Mouse (Mus musculus) midbrain, embryonic 13.5 days (tissue): ENCODE data around the gene Gm10961. TPM values are rescaled to one million over a fixed set of nuclear protein-coding genes. Genes with fewer than 3 reads are reported as not detected.

Source experiments
- ATAC-seq: fragments of 200-750 bp; cut with Nextera tagmentation; 2 replicates; pipeline ENCODE4 v1.8.0; 2017; ENCODE audit warnings: mild to moderate bottlenecking, moderate TSS enrichment, moderate library complexity
- H3K27ac ChIP-seq: fragments of 300-500 bp; sonication (generic); 2 replicates; pipeline ENCODE4 v1.5.1; 2015; ENCODE audit warnings: inconsistent platforms, mild to moderate bottlenecking, moderate library complexity
- H3K27me3 ChIP-seq: fragments of 300-500 bp; sonication (generic); 2 replicates; pipeline ENCODE4 v1.6.1; 2015; ENCODE audit warnings: mild to moderate bottlenecking, inconsistent platforms
- H3K36me3 ChIP-seq: fragments of 300-500 bp; sonication (generic); 2 replicates; pipeline ENCODE4 v1.6.1; 2015; ENCODE audit warnings: mild to moderate bottlenecking, inconsistent platforms
- H3K4me1 ChIP-seq: fragments of 300-500 bp; sonication (generic); replicated peaks from 2 replicates; pipeline ENCODE4 v1.6.1; 2015; ENCODE audit warnings: inconsistent platforms
- H3K4me2 ChIP-seq: fragments of 300-500 bp; sonication (generic); replicated peaks from 2 replicates; pipeline ENCODE4 v1.6.1; 2015; ENCODE audit warnings: moderate library complexity, mild to moderate bottlenecking, inconsistent platforms
- H3K4me3 ChIP-seq: fragments of 300-500 bp; sonication (generic); replicated peaks from 2 replicates; pipeline ENCODE4 v1.5.1; 2015; ENCODE audit warnings: mild to moderate bottlenecking, inconsistent platforms
- H3K9ac ChIP-seq: fragments of 300-500 bp; sonication (generic); replicated peaks from 2 replicates; pipeline ENCODE4 v1.6.1; 2015; ENCODE audit warnings: mild to moderate bottlenecking, inconsistent platforms
- H3K9me3 ChIP-seq: fragments of 300-500 bp; sonication (generic); 2 replicates; pipeline ENCODE4 v1.6.1; 2016; ENCODE audit warnings: mild to moderate bottlenecking, inconsistent platforms
- WGBS: fragments of 180-500 bp; shearing (Covaris S2); methylation state at CpG from one replicate; pipeline ENCODE4 v1.1.7; 2015; 5-methylcytosine and 5-hydroxymethylcytosine counted together
- polyA plus RNA-seq: library from polyadenylated mRNA; unstranded; fragments of >200 nt; fragmentation: Nextera tagmentation; extraction: Ambion mirVana; gene quantifications from 2 replicates; pipeline ENCODE4 v1.2.1, GENCODE M21; 2015

The Gm10961 gene
- polyA plus RNA-seq, 1 experiment from 2014 or later: not detected

- H3K9me3 ChIP-seq: no peaks in the 10 kb centered on the region
- 91% methylated on average over 21 of the region's 21 CpGs for WGBS
- no peak overlapping the region for H3K4me3 ChIP-seq
- no peaks in the 10 kb centered on the region for H3K4me1 ChIP-seq
- H3K4me2 ChIP-seq: no peak overlapping the region
- peaks cover 97% of the 10 kb centered on the region for H3K36me3 ChIP-seq
- H3K27ac ChIP-seq: no peak overlapping the region
- ATAC-seq: no peak
- H3K27me3 ChIP-seq: no peaks in the 10 kb centered on the region
- H3K9ac ChIP-seq: no peak overlapping the region
Observed at GRCm38 (mm10) chr3:107621286-107622075, 9.6 kb upstream of the Gm10961 start.

- Histone ChIP-seq H3K4me1 (no peaks in the 10 kb centered on the region), H3K9me3 (no peaks in the 10 kb centered on the region), H3K4me3 (no peak overlapping the region), H3K4me2 (no peak overlapping the region), H3K27me3 (no peaks in the 10 kb centered on the region), H3K27ac (no peak overlapping the region), H3K36me3 (peaks cover 97% of the 10 kb centered on the region), H3K9ac (no peak overlapping the region)
- ATAC-seq: no peak
- 97% methylated on average over 7 of the region's 7 CpGs for WGBS
Observed at GRCm38 (mm10) chr3:107622537-107622936, 8.6 kb upstream of the Gm10961 start.

GRCm38 (mm10) chr3:107624424-107624823, 6.7 kb upstream of the Gm10961 start:
- Histone ChIP-seq H3K9me3 (no peaks in the 10 kb centered on the region), H3K36me3 (peaks cover 91% of the 10 kb centered on the region), H3K27ac (no peak overlapping the region), H3K27me3 (no peaks in the 10 kb centered on the region), H3K4me3 (no peak overlapping the region), H3K4me2 (no peak overlapping the region), H3K9ac (no peak overlapping the region), H3K4me1 (peaks cover 8% of the 10 kb centered on the region)
- no peak for ATAC-seq
- WGBS: 98% methylated on average over 8 of the region's 8 CpGs

- Histone ChIP-seq H3K27me3 (no peaks in the 10 kb centered on the region), H3K9me3 (no peaks in the 10 kb centered on the region), H3K36me3 (peaks cover 83% of the 10 kb centered on the region), H3K4me2 (no peak overlapping the region), H3K4me3 (no peak overlapping the region), H3K9ac (no peak overlapping the region), H3K27ac (no peak overlapping the region), H3K4me1 (peaks cover 19% of the 10 kb centered on the region)
- ATAC-seq: no peak
- WGBS: 94% methylated on average over 8 of the region's 8 CpGs
Observed at GRCm38 (mm10) chr3:107625536-107625935, 5.6 kb upstream of the Gm10961 start.

GRCm38 (mm10) chr3:107626751-107627150, 4.4 kb upstream of the Gm10961 start:
- Histone ChIP-seq H3K27me3 (no peaks in the 10 kb centered on the region), H3K36me3 (peaks cover 71% of the 10 kb centered on the region), H3K27ac (no peak overlapping the region), H3K4me1 (peaks cover 21% of the 10 kb centered on the region), H3K9me3 (no peaks in the 10 kb centered on the region), H3K9ac (no peak overlapping the region), H3K4me2 (no peak overlapping the region), H3K4me3 (no peak overlapping the region)
- no peak for ATAC-seq
- WGBS: 94% methylated on average over 8 of the region's 8 CpGs

- 88% methylated on average over 7 of the region's 7 CpGs for WGBS
- ATAC-seq: no peak
Observed at GRCm38 (mm10) chr3:107627641-107628040, 3.5 kb upstream of the Gm10961 start.

GRCm38 (mm10) chr3:107628551-107628950, 2.6 kb upstream of the Gm10961 start:
- Histone ChIP-seq H3K9me3 (no peaks in the 10 kb centered on the region), H3K4me3 (no peak overlapping the region), H3K4me1 (peaks cover 24% of the 10 kb centered on the region), H3K27me3 (no peaks in the 10 kb centered on the region), H3K9ac (no peak overlapping the region), H3K4me2 (no peak overlapping the region), H3K27ac (no peak overlapping the region), H3K36me3 (peaks cover 53% of the 10 kb centered on the region)
- ATAC-seq: no peak
- 91% methylated on average over 2 of the region's 2 CpGs for WGBS

More at GRCm38 (mm10) chr3:107627641-107628040, 3.5 kb upstream of the Gm10961 start:
- no peak overlapping the region for H3K9ac ChIP-seq
- no peak overlapping the region for H3K4me3 ChIP-seq
- H3K36me3 ChIP-seq: peaks cover 62% of the 10 kb centered on the region
- H3K9me3 ChIP-seq: no peaks in the 10 kb centered on the region
- H3K27me3 ChIP-seq: no peaks in the 10 kb centered on the region
- H3K4me2 ChIP-seq: no peak overlapping the region
- H3K27ac ChIP-seq: no peak overlapping the region
- H3K4me1 ChIP-seq: peaks cover 24% of the 10 kb centered on the region

- Histone ChIP-seq H3K36me3 (peaks cover 44% of the 10 kb centered on the region), H3K9ac (no peak overlapping the region), H3K4me1 (peaks cover 24% of the 10 kb centered on the region), H3K9me3 (no peaks in the 10 kb centered on the region), H3K4me2 (peak overlapping the region; percentile 68), H3K4me3 (no peak overlapping the region), H3K27ac (no peak overlapping the region), H3K27me3 (no peaks in the 10 kb centered on the region)
- ATAC-seq: no peak
- WGBS: 96% methylated on average over 4 of the region's 4 CpGs
Observed at GRCm38 (mm10) chr3:107629411-107629810, 1.7 kb upstream of the Gm10961 start.

- ATAC-seq: peak; percentile 96
- Histone ChIP-seq H3K4me2 (peak within 1 kb of the TSS; percentile 68), H3K9me3 (no peaks in the 10 kb centered on the region), H3K4me1 (peaks cover 24% of the 10 kb centered on the region), H3K9ac (peak within 1 kb of the TSS; percentile 100), H3K27ac (peak within 1 kb of the TSS; percentile 99), H3K36me3 (peaks cover 23% of the 10 kb centered on the region), H3K27me3 (no peaks in the 10 kb centered on the region), H3K4me3 (peak within 1 kb of the TSS; percentile 97)
- 0% methylated on average over 35 of the region's 35 CpGs for WGBS
Observed at GRCm38 (mm10) chr3:107631523-107631958, 419 bp downstream of the Gm10961 start, which contains the start of gene Strip1. Strip1 (minus strand) TSS chr3:107631694.

GRCm38 (mm10) chr3:107632786-107633185, 1.7 kb downstream of the Gm10961 start:
- Histone ChIP-seq H3K27ac (no peak overlapping the region), H3K9me3 (no peaks in the 10 kb centered on the region), H3K36me3 (peaks cover 11% of the 10 kb centered on the region), H3K4me2 (no peak overlapping the region), H3K9ac (no peak overlapping the region), H3K4me3 (no peak overlapping the region), H3K27me3 (no peaks in the 10 kb centered on the region), H3K4me1 (peaks cover 24% of the 10 kb centered on the region)
- no peak for ATAC-seq
- WGBS: 90% methylated on average over 4 of the region's 4 CpGs

GRCm38 (mm10) chr3:107633906-107634305, 2.8 kb downstream of the Gm10961 start:
- 89% methylated on average over 9 of the region's 9 CpGs for WGBS
- no peak overlapping the region for H3K4me2 ChIP-seq
- ATAC-seq: no peak
- H3K27ac ChIP-seq: no peak overlapping the region
- no peak overlapping the region for H3K4me3 ChIP-seq
- no peak overlapping the region for H3K9ac ChIP-seq
- no peaks in the 10 kb centered on the region for H3K9me3 ChIP-seq
- peaks cover 19% of the 10 kb centered on the region for H3K4me1 ChIP-seq
- no peaks in the 10 kb centered on the region for H3K27me3 ChIP-seq
- H3K36me3 ChIP-seq: peaks cover 3% of the 10 kb centered on the region

GRCm38 (mm10) chr3:107635836-107636235, 4.7 kb downstream of the Gm10961 start:
- Histone ChIP-seq H3K4me3 (no peak overlapping the region), H3K9me3 (no peaks in the 10 kb centered on the region), H3K27me3 (no peaks in the 10 kb centered on the region), H3K9ac (no peak overlapping the region), H3K36me3 (no peaks in the 10 kb centered on the region), H3K4me1 (0 out of 2 replicates have a peak, but pooled peaks cover 2% of the 10 kb centered on the region), H3K27ac (no peak overlapping the region), H3K4me2 (no peak overlapping the region)
- no peak for ATAC-seq
- WGBS: 62% methylated on average over 8 of the region's 8 CpGs
